Mouse (Mus musculus) T-helper 17 cell (primary cell): Measurements from ENCODE around the gene Shisa2.

Experiments
- in situ Hi-C, 2 experiments: fragments of 300-600 bp; cut with MboI, MseI; formaldehyde crosslinking; loops; 1 replicate in 1 of 2; 2 replicates in 1 of 2; pipeline ENCODE4 v1.15.1; 2025; ENCODE audit warnings: high pct_unique_total_duplicates in 2 of 2

Shisa2 gene

GRCm38 (mm10) chr14:59625158-59625805, at the start of gene Shisa2:
TSS of gene Shisa2 (plus strand) at chr14:59625308.
- in situ Hi-C loops = no loop called here

- in situ Hi-C loops = no loop called here
Observed at GRCm38 (mm10) chr14:59576385-59576784, 48.7 kb upstream of the Shisa2 start.

GRCm38 (mm10) chr14:59590614-59591013, 34.5 kb upstream of the Shisa2 start:
- in situ Hi-C loops = no loop called here

- in situ Hi-C loops = no loop called here
Observed at GRCm38 (mm10) chr14:59591901-59592300, 33.2 kb upstream of the Shisa2 start.

- in situ Hi-C loops = no loop called here
Observed at GRCm38 (mm10) chr14:59592593-59592992, 32.5 kb upstream of the Shisa2 start.

- in situ Hi-C loops = loop anchor here in 1 of 2 experiments (5.0 kb wide), 1 partner anchor 667 kb away; no protein-coding TSS in a partner anchor
Observed at GRCm38 (mm10) chr14:59594988-59595387, 30.1 kb upstream of the Shisa2 start.

GRCm38 (mm10) chr14:59597398-59598259, 27.5 kb upstream of the Shisa2 start, which contains the start of gene Cdadc1:
TSS of gene Cdadc1 (minus strand) at chr14:59597959.
- in situ Hi-C loops = loop anchor here in 1 of 2 experiments (5.0 kb wide), 1 partner anchor 665 kb away; no protein-coding TSS in a partner anchor

GRCm38 (mm10) chr14:59598260-59598627, 26.9 kb upstream of the Shisa2 start:
- in situ Hi-C loops = loop anchor here in 1 of 2 experiments (5.0 kb wide), 1 partner anchor 664 kb away; no protein-coding TSS in a partner anchor

- in situ Hi-C loops = no loop called here
Observed at GRCm38 (mm10) chr14:59604002-59604645, 21.0 kb upstream of the Shisa2 start.

- in situ Hi-C loops = loop anchor here (5.0 kb wide), 2 partner anchors 341 to 411 kb away; no protein-coding TSS in a partner anchor
Observed at GRCm38 (mm10) chr14:59605671-59606353, 19.3 kb upstream of the Shisa2 start.

GRCm38 (mm10) chr14:59607021-59607420, 18.1 kb upstream of the Shisa2 start:
- in situ Hi-C loops = loop anchor here (5.0 kb wide), 2 partner anchors 340 to 410 kb away; no protein-coding TSS in a partner anchor

GRCm38 (mm10) chr14:59612920-59613625, 12.0 kb upstream of the Shisa2 start:
- in situ Hi-C loops = loop anchor here in 1 of 2 experiments (5.0 kb wide), 1 partner anchor 99 kb away; no protein-coding TSS in a partner anchor

GRCm38 (mm10) chr14:59614149-59614548, 11.0 kb upstream of the Shisa2 start:
- in situ Hi-C loops = loop anchor here in 1 of 2 experiments (5.0 kb wide), 1 partner anchor 98 kb away; no protein-coding TSS in a partner anchor

- in situ Hi-C loops = no loop called here
Observed at GRCm38 (mm10) chr14:59616802-59617201, 8.3 kb upstream of the Shisa2 start.

- in situ Hi-C loops = no loop called here
Observed at GRCm38 (mm10) chr14:59624326-59624885, 702 bp upstream of the Shisa2 start.

- in situ Hi-C loops = no loop called here
Observed at GRCm38 (mm10) chr14:59625806-59626364, 777 bp downstream of the Shisa2 start.

- in situ Hi-C loops = no loop called here
Observed at GRCm38 (mm10) chr14:59626711-59627110, 1.6 kb downstream of the Shisa2 start.

GRCm38 (mm10) chr14:59627142-59627680, 2.1 kb downstream of the Shisa2 start:
- in situ Hi-C loops = no loop called here

- in situ Hi-C loops = no loop called here
Observed at GRCm38 (mm10) chr14:59627823-59628222, 2.7 kb downstream of the Shisa2 start.
